Mouse (Mus musculus) heart, adult 2 months (tissue): ENCODE data around the gene Izumo2. TPM values are rescaled to one million over a fixed set of nuclear protein-coding genes. Genes with fewer than 3 reads are reported as not detected.

Experiments
- DNase-seq, 2 experiments: peaks; one replicate each; pipeline ENCODE4 v3.0.0; 2021
- H3K27ac ChIP-seq: fragments of 200-600 bp; 2 replicates; pipeline ENCODE4 v1.8.1; 2022
- H3K27me3 ChIP-seq: fragments of 200-500 bp; 2 replicates; pipeline ENCODE4 v1.6.1; 2012; ENCODE audit warnings: mild to moderate bottlenecking, low read length, inconsistent platforms, mixed read lengths; ENCODE audit not compliant: control insufficient read depth, insufficient read depth
- H3K36me3 ChIP-seq: fragments of 200-500 bp; 2 replicates; pipeline ENCODE4 v1.6.1; 2012; ENCODE audit warnings: low read length, inconsistent platforms; ENCODE audit not compliant: control insufficient read depth, insufficient read depth
- H3K4me1 ChIP-seq: fragments of 200-500 bp; 2 replicates; pipeline ENCODE4 v1.6.1; 2011; ENCODE audit warnings: low read length; ENCODE audit not compliant: control insufficient read depth, insufficient read depth
- H3K4me3 ChIP-seq: fragments of 200-600 bp; 2 replicates; pipeline ENCODE4 v1.8.1; 2022
- H3K79me2 ChIP-seq: fragments of 200-500 bp; replicated peaks from 2 replicates; pipeline ENCODE4 v1.6.1; 2012; ENCODE audit warnings: mild to moderate bottlenecking, inconsistent platforms, low read length, moderate library complexity, mixed read lengths; ENCODE audit not compliant: control insufficient read depth, insufficient read depth
- H3K9ac ChIP-seq: fragments of 200-500 bp; 2 replicates; pipeline ENCODE4 v1.6.1; 2012; ENCODE audit warnings: low read depth, mild to moderate bottlenecking, control low read depth, inconsistent platforms, low read length, mixed read lengths
- CTCF ChIP-seq: fragments of 200-600 bp; IDR thresholded peaks from 2 replicates; pipeline ENCODE4 v1.8.1; 2022; ENCODE audit warnings: antibody characterized with exemption, mild to moderate bottlenecking, moderate library complexity
- EP300 ChIP-seq: fragments of 200-500 bp; IDR thresholded peaks from 2 replicates; pipeline ENCODE4 v1.6.1; 2011; ENCODE audit warnings: low read depth, low read length, control low read depth; ENCODE audit not compliant: insufficient read depth
- POLR2A ChIP-seq: fragments of 200-500 bp; IDR thresholded peaks from 2 replicates; pipeline ENCODE4 v1.6.1; 2011; ENCODE audit warnings: mild to moderate bottlenecking, low read depth, low read length, control low read depth; ENCODE audit not compliant: insufficient read depth
- WGBS: fragments of 180-500 bp; shearing (Covaris S2); methylation state at CpG from one replicate; pipeline ENCODE4 v1.1.7; 2018; 5-methylcytosine and 5-hydroxymethylcytosine counted together
- intact Hi-C: fragments of 180-260 bp; cut with DNase I; formaldehyde crosslinking; loops from one replicate; pipeline ENCODE4 v1.15.1; 2025
- long read RNA-seq: library from polyadenylated mRNA; stranded (forward); transcript quantifications from one replicate; pipeline ENCODE4 v2.0.0, GENCODE M21; 2021
- polyA plus RNA-seq: library from polyadenylated mRNA; depleted of rRNA; stranded (reverse); fragments of >200 nt; gene quantifications from 2 replicates; pipeline ENCODE4 v1.2.3, GENCODE M21; 2012; rRNA removed
- total RNA-seq, 2 experiments: library from RNA; stranded (reverse); gene quantifications; 2 replicates each; pipeline ENCODE4 v1.2.3; 2021

The Izumo2 gene
- total RNA-seq = not detected
- not detected in 2 replicates for polyA plus RNA-seq
- long read RNA-seq = 0 reads

DNA sequence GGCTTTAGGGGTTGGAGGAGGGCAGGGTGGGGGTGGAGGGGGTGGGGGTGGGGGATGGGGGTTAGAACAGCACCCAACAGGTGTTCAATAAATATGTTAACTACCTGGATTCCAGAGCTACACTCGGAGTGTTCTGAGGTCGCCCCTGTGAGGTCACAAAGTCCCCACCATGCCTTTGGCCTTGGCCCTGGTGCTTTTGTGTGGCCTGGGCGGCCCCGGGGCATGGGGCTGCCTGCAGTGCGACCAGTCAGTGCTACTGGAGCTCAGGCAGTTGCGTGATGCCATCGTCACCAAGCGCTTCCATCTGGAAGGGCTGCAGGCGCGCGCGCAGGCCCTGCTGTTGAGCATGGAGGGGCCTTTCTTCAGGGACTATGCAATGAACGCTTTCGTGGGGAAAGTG lies at the start of gene Izumo2:
Gene Izumo2, plus strand, starts transcription at position 169 of the 400 bp plus-strand sequence.
- intact Hi-C loops = no loop called here
- no peak for DNase-seq
- Histone ChIP-seq H3K36me3 (no peaks in the 10 kb centered on the region), H3K27me3 (no peaks in the 10 kb centered on the region), H3K4me1 (no peaks in the 10 kb centered on the region), H3K79me2 (no peaks in the 10 kb centered on the region), H3K27ac (no peak within 1 kb of the TSS), H3K9ac (no peak within 1 kb of the TSS), H3K4me3 (no peak within 1 kb of the TSS)
- WGBS = 75% methylated on average over 14 of the region's 14 CpGs
- TF ChIP-seq EP300 (no peak), CTCF (no peak), POLR2A (no peak)

DNA sequence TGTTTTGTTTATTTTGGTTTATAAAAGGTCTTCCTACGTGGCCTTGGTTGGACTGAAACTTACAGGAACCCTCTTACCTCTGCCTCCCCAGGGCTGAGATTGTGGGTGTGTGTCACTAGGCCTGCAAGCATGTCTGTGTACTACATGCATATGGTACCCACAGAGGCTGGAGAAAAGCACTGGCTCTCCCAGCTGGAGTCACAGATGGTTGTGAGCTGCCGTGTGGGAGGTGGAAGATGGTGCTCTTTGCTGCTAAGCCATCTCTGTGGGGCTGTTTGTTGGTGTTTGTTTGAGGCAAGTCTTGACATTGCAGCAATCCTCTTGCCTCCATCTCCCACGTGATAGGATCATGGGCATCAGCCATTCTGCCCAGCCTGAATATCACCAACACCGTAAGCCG lies 47.3 kb upstream of the Izumo2 start:
- H3K79me2 ChIP-seq = no peaks in the 10 kb centered on the region
- WGBS = 72% methylated on average over 5 of the region's 5 CpGs
- H3K27ac ChIP-seq = no peak overlapping the region
- intact Hi-C loops = no loop called here
- no peaks in the 10 kb centered on the region for H3K4me1 ChIP-seq
- no peaks in the 10 kb centered on the region for H3K27me3 ChIP-seq
- no peak for DNase-seq
- H3K36me3 ChIP-seq = no peaks in the 10 kb centered on the region
- no peak overlapping the region for H3K4me3 ChIP-seq
- TF ChIP-seq CTCF (no peak), EP300 (no peak), POLR2A (no peak)
- no peak overlapping the region for H3K9ac ChIP-seq

- no peak for TF ChIP-seq POLR2A
- Histone ChIP-seq H3K4me3 (no peak overlapping the region), H3K36me3 (no peaks in the 10 kb centered on the region), H3K27me3 (no peaks in the 10 kb centered on the region), H3K79me2 (no peaks in the 10 kb centered on the region), H3K9ac (no peak overlapping the region), H3K4me1 (no peaks in the 10 kb centered on the region), H3K27ac (no peak overlapping the region)
- DNase-seq = no peak
- intact Hi-C loops = no loop called here
- WGBS = 20% methylated on average over 8 of the region's 8 CpGs
Measured at GRCm38 (mm10) chr7:44662168-44662567, 46.4 kb upstream of the Izumo2 start.

DNA sequence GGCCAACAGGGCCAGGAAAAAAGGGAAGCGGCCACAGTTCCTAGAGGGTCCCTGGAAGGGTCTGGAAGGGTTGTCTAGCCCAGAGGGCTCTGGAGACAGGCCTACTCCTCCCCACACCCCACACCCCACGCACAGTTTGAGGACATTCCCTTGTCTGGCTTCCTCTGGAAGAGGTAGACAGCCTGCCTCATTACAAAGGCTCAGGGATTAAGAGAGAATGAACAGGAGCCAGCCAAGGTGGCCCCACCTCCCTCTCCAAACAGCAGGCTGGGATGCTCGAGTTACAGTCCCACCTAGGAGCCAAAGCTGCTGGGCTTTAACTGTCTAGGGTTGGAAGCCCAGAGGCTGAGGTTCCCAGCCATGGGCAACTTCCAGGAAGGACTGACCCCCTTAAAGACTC lies 46.0 kb upstream of the Izumo2 start:
- H3K27ac ChIP-seq = no peak overlapping the region
- no peak for TF ChIP-seq EP300
- no peak for TF ChIP-seq POLR2A
- TF ChIP-seq CTCF = no peak
- no peaks in the 10 kb centered on the region for H3K4me1 ChIP-seq
- WGBS = 27% methylated on average over 3 of the region's 3 CpGs
- H3K9ac ChIP-seq = no peak overlapping the region
- intact Hi-C loops = no loop called here
- no peaks in the 10 kb centered on the region for H3K27me3 ChIP-seq
- H3K4me3 ChIP-seq = no peak overlapping the region
- no peak for DNase-seq
- no peaks in the 10 kb centered on the region for H3K79me2 ChIP-seq
- no peaks in the 10 kb centered on the region for H3K36me3 ChIP-seq

DNA sequence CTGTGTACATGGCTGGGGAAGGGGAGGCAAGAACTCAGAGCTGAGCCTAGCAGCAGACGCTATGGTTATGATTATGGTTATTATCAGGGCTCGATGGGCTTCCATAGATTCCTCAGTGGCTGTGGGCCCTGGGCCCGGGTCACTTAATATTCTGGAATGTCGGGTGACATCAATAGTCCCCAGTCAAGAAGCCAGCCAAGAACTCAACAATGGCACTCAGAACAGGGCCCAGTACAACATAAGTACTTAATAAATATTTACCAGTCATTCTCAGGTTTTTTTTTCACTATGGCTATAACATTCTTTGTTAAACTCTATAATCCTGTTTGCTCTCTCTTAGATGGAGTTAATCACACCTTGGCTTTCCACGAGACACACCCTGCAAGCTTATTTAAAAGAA lies 45.0 kb upstream of the Izumo2 start:
- Histone ChIP-seq H3K36me3 (no peaks in the 10 kb centered on the region), H3K9ac (no peak overlapping the region), H3K27ac (no peak overlapping the region), H3K4me1 (no peaks in the 10 kb centered on the region), H3K27me3 (no peaks in the 10 kb centered on the region), H3K4me3 (no peak overlapping the region), H3K79me2 (no peaks in the 10 kb centered on the region)
- intact Hi-C loops = no loop called here
- no peak for DNase-seq
- 74% methylated on average over 5 of the region's 5 CpGs for WGBS
- TF ChIP-seq EP300 (no peak), CTCF (no peak), POLR2A (no peak)

DNA sequence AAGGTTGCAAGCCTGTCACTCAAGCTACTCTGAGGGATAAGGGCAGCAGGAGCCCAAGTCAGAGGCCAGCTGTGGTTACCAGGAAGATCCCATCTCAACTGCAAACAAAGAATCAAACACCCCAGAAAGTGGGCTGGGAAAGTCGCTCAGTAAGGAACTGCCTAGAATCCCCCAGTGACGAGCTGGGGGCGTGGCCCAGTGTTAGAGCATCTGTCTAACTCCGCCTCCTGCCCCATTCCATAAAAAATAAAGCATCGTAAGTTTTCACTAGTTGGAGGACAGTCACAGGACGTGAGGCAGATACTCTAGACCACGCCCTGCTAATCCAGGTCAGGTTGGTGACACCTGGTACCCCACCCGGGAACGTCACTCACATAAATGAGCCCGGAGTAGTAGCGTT lies 43.8 kb upstream of the Izumo2 start:
- Histone ChIP-seq H3K9ac (no peak overlapping the region), H3K27me3 (no peaks in the 10 kb centered on the region), H3K4me1 (no peaks in the 10 kb centered on the region), H3K36me3 (no peaks in the 10 kb centered on the region), H3K4me3 (no peak overlapping the region), H3K27ac (no peak overlapping the region), H3K79me2 (no peaks in the 10 kb centered on the region)
- WGBS = 42% methylated on average over 11 of the region's 11 CpGs
- intact Hi-C loops = loop anchor here (5.0 kb wide), 1 partner anchor 38 kb away; no protein-coding TSS in a partner anchor
- TF ChIP-seq POLR2A (no peak), CTCF (no peak), EP300 (no peak)
- DNase-seq = no peak
